Mouse (Mus musculus): Measurements from ENCODE around the gene D630023F18Rik. TPM values are rescaled to one million over a fixed set of nuclear protein-coding genes. Genes with fewer than 3 reads are reported as not detected.

D630023F18Rik gene
- total RNA-seq (2021), result not detected
- long read RNA-seq, experiment 1, result 0 reads
- long read RNA-seq, experiment 2, result 0 reads

DNA sequence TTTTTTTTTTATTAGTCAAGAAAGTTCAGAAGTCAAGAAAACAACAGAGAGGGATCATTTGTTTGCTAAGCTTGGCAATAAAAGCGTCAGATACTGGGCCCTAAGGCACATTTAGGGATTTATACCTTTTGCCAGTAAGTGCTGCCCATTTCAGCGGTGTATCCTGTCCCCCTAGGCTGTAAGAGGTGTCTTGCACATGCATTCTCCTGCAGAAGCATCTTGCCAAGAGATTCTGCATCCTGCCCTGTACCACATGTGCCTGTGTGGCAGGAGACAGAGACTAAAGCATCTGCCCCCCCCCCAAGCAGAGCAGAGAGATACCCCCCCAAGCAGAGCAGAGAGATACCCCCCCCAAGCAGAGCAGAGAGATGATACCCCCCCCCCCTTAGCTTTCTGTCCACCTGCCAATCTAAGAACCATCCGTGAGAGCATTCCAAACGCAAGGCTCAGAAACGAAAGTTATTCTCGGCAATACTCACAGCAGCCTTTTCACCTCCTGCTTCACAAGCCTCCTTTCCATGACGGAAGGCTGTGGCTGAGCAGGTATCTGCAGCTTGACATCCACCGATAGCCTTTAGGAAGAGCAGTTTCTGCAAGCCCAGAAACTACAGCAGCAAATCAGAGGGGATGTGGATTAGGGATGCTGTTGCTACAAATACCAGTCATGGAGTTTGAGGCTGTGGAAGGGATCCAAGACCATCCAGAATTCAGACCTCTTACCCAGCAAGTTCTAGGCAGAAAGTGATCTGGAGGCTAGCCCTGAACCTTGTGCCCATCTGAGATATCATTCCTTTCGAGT, at the start of gene D630023F18Rik:
D630023F18Rik (minus strand) TSS at position 641 of the 799 bp plus-strand sequence.
- DNase-seq, result no peak

DNA sequence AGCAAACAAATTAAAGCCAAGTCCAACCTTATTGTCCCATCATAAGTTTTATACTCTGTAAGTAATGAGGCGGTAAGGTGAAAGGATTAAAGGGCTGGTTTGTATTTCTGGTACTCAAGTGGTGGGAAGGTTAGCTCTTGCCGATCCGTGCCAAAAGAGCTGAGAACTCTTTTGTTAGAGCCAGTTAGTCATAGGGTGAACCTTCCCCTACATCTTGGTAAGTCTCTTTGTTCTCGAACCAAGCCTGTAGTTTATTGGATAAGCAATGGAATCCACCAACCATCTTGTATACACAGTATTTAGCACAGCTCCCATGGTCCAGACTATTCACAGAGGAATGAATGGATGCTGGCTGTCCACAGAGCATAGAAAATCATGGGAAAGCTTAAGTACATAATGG, 48.6 kb upstream of the D630023F18Rik start:
- DNase-seq, result no peak

DNA sequence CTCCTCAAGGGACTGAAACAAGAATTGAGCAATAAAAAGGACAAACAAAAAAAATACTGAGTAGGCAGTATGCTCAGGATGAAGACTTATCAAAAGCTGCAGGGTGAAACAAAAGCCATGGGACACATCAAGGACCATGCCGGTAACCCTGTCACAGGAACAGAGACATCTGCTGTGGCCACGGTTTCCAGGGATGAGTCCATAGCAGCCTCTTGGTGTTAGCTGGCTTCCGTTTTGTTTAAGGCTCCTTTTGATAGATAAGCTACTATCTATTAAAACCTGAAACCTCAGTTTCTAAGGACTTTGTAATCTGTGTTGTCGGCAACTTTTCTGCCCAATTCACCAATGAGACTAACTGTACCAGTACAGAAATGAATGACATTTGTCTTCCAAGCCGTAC, 46.9 kb upstream of the D630023F18Rik start:
- DNase-seq, result no peak

DNA sequence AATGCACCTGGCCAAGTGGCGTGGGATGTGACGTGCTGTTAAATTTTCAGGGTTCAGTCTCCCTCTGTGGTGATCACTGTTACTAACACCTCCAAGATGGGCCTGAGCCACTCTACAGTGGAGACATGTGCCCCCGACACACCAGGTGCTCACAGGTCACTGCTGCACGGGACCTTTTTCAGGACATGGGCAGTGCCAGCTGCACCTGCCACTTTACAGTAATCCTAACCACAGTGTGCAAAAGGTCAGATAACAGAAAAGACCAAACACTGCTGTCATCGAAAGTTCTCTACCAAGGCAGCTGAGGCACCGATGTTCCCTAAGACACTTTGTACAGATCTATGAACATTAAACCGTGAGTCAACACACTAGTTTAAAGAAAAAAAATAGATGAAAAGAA, 46.5 kb upstream of the D630023F18Rik start:
- no peak for DNase-seq

- DNase-seq, result no peak
Measured at GRCm38 (mm10) chr1:65167496-65167895, 44.5 kb upstream of the D630023F18Rik start.

- DNase-seq, result no peak
Measured at GRCm38 (mm10) chr1:65162210-65162609, 39.2 kb upstream of the D630023F18Rik start.

DNA sequence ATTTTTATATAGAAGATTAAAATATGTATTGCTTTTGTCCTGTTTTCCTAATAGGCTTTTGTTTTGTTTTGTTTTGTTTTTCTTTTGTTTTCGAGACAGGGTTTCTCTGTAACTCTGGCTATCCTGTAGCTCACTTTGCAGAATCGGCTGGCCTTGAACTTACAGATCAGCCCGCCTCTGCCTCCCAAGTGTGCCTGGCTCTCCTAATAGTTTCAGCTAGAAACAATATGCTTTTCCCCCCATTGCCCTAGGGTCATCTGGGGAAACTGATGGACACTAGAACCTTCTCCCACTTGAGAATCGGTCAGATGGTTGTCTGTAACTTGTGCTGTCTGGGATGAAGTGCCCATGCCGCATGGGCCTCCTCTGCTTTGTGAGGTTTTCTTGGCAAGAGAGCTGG, 33.1 kb upstream of the D630023F18Rik start:
- no peak for DNase-seq

- DNase-seq, result no peak
Measured at GRCm38 (mm10) chr1:65154814-65155213, 31.8 kb upstream of the D630023F18Rik start.

DNA sequence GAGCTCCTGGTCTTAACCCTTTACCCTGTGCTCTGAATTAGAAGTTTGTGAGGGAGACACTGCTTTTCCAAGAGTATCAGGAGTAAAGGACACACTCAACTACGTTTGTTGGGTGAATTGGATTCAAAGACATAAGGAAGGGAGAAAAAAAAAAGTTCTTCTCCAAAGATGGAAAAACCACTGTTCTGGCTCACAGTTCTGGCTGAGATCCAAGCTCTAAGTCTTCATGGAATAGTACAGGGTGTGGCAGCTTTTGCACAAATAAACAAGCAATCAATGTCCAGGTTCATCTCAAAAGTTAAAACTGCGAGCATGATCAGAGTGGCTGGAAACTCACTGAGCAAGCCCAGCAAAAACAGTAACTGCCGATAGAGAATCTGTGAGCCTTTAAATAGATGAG, 25.0 kb upstream of the D630023F18Rik start:
- no peak for DNase-seq

- no peak for DNase-seq
Measured at GRCm38 (mm10) chr1:65147326-65147725, 24.3 kb upstream of the D630023F18Rik start.

GRCm38 (mm10) chr1:65146601-65147000, 23.6 kb upstream of the D630023F18Rik start:
- no peak for DNase-seq

GRCm38 (mm10) chr1:65144783-65145182, 21.8 kb upstream of the D630023F18Rik start:
- DNase-seq, result no peak

GRCm38 (mm10) chr1:65137560-65137959, 14.5 kb upstream of the D630023F18Rik start:
- DNase-seq, result no peak

DNA sequence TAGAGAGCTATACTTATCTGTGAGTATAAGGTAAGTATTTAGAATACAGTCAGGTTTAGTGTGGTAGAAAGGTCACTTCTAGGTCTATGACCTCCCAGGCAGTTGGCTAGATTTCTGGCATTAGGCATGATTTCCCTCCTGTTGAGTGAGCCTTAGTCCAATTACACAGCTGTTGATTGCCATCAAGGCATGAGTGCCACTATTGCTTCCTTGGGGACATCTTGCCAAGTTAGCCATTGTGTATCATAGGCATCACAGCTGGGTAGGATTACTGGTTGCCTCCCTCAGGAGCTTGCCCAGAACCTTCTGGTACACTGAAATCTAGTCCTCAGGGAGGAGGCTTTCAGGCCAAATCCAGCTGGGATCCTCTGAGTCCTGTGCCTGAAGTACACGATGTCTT, 9.8 kb upstream of the D630023F18Rik start:
- DNase-seq, result no peak

- no peak for DNase-seq
Measured at GRCm38 (mm10) chr1:65131671-65132070, 8.7 kb upstream of the D630023F18Rik start.

GRCm38 (mm10) chr1:65130226-65130625, 7.2 kb upstream of the D630023F18Rik start:
- DNase-seq, result no peak

GRCm38 (mm10) chr1:65129634-65130180, 6.7 kb upstream of the D630023F18Rik start:
- no peak for DNase-seq

DNA sequence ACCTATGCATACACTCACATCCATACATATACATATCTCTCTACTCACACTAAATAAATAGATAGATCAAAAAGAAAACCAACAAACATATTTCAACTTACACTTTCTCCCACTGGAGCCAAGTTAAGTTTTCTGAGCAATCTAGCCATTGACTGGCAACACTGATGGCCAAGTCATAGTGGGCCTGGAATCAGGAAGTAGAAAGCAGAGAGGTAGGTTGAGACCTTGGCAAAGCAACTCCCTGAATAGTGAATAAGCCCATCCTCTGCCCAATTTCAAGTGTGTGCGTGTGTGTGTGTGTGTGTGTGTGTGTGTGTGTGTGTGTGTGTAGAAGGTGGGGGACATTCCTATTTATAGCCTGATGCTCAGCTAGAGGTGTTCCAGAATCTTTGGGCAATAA, 3.6 kb downstream of the D630023F18Rik start, which contains the start of gene Gm28845:
Gm28845 (minus strand) TSS at position 121 of the 400 bp plus-strand sequence.
- DNase-seq, result no peak

GRCm38 (mm10) chr1:65118150-65118913, 4.7 kb downstream of the D630023F18Rik start:
- DNase-seq, result no peak

GRCm38 (mm10) chr1:65113536-65114172, 9.4 kb downstream of the D630023F18Rik start:
- DNase-seq, result no peak

DNA sequence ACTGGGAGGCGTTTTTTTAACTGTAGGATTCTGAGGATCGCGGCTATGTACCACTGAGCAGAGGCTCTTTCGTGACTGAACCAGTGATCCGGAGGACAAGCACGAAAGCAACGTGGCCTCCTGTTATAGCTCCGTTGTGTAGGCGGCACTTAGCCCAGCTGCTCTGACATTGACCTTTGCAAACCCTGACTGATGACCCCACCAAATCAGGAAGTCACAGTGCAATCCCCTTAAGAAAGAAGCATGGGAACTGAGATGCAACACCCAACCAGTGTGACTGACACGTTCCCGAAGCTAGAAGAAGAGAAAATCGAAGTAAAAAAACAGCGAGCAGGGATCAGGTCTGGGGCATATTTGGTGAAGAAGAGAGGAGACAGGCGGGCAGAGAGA, 10.2 kb downstream of the D630023F18Rik start:
- no peak for DNase-seq

DNA sequence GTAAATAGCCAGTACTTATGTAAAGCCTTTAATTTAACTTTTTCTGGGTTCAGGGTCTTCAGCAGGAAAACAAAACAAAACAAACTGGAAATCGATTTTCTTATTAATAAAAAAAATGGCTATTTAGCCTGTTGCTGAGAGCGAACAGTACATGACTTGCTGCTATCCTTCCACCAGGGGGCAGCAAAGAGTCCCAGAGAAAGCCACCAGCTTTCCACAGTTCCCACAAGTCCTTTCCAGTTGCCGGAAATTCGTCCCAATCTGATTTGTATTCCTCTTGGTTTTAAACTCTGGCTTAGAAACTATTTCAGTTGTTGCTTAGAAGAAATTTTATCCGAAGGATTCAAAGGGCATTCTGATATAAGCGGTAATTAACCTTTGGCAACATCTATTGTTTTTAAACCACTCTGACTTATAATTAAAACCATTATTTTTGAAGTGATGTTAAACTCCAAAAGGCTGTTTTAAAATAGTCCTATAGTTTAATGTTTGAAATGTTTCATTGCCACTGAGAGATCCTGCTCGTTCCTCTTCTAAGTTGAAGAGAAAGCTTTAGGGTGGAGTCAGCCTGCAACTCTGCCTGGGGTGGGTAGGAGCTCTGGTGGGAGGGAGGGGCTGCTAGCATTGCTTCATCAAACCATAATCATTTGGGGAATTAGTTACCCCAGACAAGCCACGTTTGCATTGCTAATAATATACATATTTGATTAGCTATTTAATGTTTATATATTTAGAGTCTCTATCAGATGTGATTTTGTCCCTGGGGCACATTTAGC, 10.8 kb downstream of the D630023F18Rik start:
- peak; percentile 67 for DNase-seq

All from gastrocnemius, postnatal 10 days (tissue).